ENCODE assay signal across 18 mouse cellular contexts in genomic region chr14:52235165-52235564, GRCm38 (mm10). TPM values are rescaled to one million over a fixed set of nuclear protein-coding genes. Genes with fewer than 3 reads are reported as not detected.
DNase-seq lines count a peak whose midpoint lies in the region; ATAC-seq and TF ChIP-seq lines count a peak whose summit lies in the region.
"Had no signal": no experiment of that assay in that cellular context is flagged by ENCODE, and none has a peak within 500 bp of the region (broad histone marks: within the 10 kb centered on the region; RNA-seq: fewer than 3 reads in every experiment).

No protein-coding gene starts in this region.

- peaks cover 66% of the 10 kb centered on the region for H3K36me3 ChIP-seq in thymus, adult 2 months (ENCODE audit: control insufficient read depth, insufficient read depth, low read length)
- H3K36me3 ChIP-seq in forebrain, embryonic 16.5 days (ENCODE audit: control insufficient read depth, insufficient read depth): peaks cover 51% of the 10 kb centered on the region

- 97% methylated on average over 7 of the region's 7 CpGs for WGBS in thymus, adult 2 months
- 96% methylated on average over 7 of the region's 7 CpGs for WGBS in forebrain, embryonic 16.5 days

- no peak for ATAC-seq in forebrain, embryonic 16.5 days
- ATAC-seq: forebrain, embryonic 14.5 days had no signal

- H3K27ac ChIP-seq in thymus, adult 2 months (ENCODE audit: control insufficient read depth, insufficient read depth, low read length): no peak overlapping the region
- no peak overlapping the region for H3K27ac ChIP-seq in forebrain, embryonic 16.5 days (ENCODE audit: low read length)
- H3K27ac ChIP-seq: embryonic facial prominence, embryonic 15.5 days; hindbrain, embryonic 15.5 days; limb, embryonic 10.5 days; liver, embryonic 14.5 days; midbrain, embryonic 12.5 days had no signal

- H3K27me3 ChIP-seq in thymus, adult 2 months (ENCODE audit: control insufficient read depth, insufficient read depth, low read length): no peaks in the 10 kb centered on the region
- H3K27me3 ChIP-seq in forebrain, embryonic 16.5 days (replicated peaks; ENCODE audit: control insufficient read depth, insufficient read depth, low read length): no peaks in the 10 kb centered on the region
- H3K27me3 ChIP-seq: CH12.LX; embryonic facial prominence, embryonic 15.5 days; hindbrain, embryonic 15.5 days; midbrain, embryonic 12.5 days had no signal

- TF ChIP-seq POLR2A in thymus, adult 2 months (IDR thresholded peaks at IDR 0.05; ENCODE audit: control insufficient read depth, extremely low read depth, insufficient read depth, low read length, poor library complexity): no peak

- H3K9me3 ChIP-seq in forebrain, embryonic 16.5 days (ENCODE audit: control insufficient read depth, low read length): no peaks in the 10 kb centered on the region
- H3K9me3 ChIP-seq: embryonic facial prominence, embryonic 15.5 days; hindbrain, embryonic 15.5 days; limb, embryonic 10.5 days; midbrain, embryonic 12.5 days had no signal

- H3K9ac ChIP-seq in forebrain, embryonic 16.5 days (replicated peaks; ENCODE audit: low read depth, low read length): no peak overlapping the region
- H3K9ac ChIP-seq: embryonic facial prominence, embryonic 15.5 days; hindbrain, embryonic 15.5 days; liver, embryonic 14.5 days; midbrain, embryonic 12.5 days had no signal

- H3K4me3 ChIP-seq in thymus, adult 2 months (ENCODE audit: control insufficient read depth, insufficient read depth, low read length): no peak overlapping the region
- no peak overlapping the region for H3K4me3 ChIP-seq in forebrain, embryonic 16.5 days (replicated peaks; ENCODE audit: low read length)
- H3K4me3 ChIP-seq: embryonic facial prominence, embryonic 15.5 days; hindbrain, embryonic 15.5 days; limb, embryonic 10.5 days; midbrain, embryonic 12.5 days had no signal

- no peak for TF ChIP-seq CTCF in thymus, adult 2 months (IDR thresholded peaks at IDR 0.05; ENCODE audit: borderline replicate concordance, control insufficient read depth, extremely low read depth, insufficient read depth, low read length, poor library complexity)

- no peaks in the 10 kb centered on the region for H3K4me1 ChIP-seq in thymus, adult 2 months (replicated peaks; ENCODE audit: control insufficient read depth, insufficient read depth, low read length)
- no peaks in the 10 kb centered on the region for H3K4me1 ChIP-seq in forebrain, embryonic 16.5 days (replicated peaks; ENCODE audit: control insufficient read depth, insufficient read depth, low read length)
- H3K4me1 ChIP-seq: embryonic facial prominence, embryonic 15.5 days; hindbrain, embryonic 15.5 days; limb, embryonic 10.5 days; midbrain, embryonic 12.5 days had no signal

- peak; percentile 8 for DNase-seq in Muller cell, postnatal 12 days (ENCODE audit: inconsistent ontology term)
- DNase-seq in adrenal gland, adult (ENCODE audit: inconsistent age in 2 of 2, low spot score in 1 of 2): peak; percentile 73 to 85
- peak; percentile 8 to 38 for DNase-seq in gastrocnemius, adult 8-10 months (ENCODE audit: low spot score in 2 of 2)
- peak; percentile 75 for DNase-seq in heart, postnatal 4 days
- DNase-seq in right cerebral cortex, adult 2 months (ENCODE audit: low spot score in 2 of 2): no peak
- no peak for DNase-seq in thymus, adult 2 months
- DNase-seq: kidney, adult 2 months; layer of hippocampus, postnatal 36 days; lung, postnatal 10 days; right cerebral cortex, adult 18-20 months had no signal

- H3K4me2 ChIP-seq in forebrain, embryonic 16.5 days (ENCODE audit: low read length): no peak overlapping the region
- H3K4me2 ChIP-seq: embryonic facial prominence, embryonic 15.5 days; hindbrain, embryonic 15.5 days; midbrain, embryonic 12.5 days had no signal

RNA-seq across cellular contexts. Expression of gene Chd8, which starts 22.4 kb away (rescaled TPM):
- 10 to 100 TPM; 24.5 to 42.9 (median 34.6) TPM for total RNA-seq in gastrocnemius, adult 8-10 months (2022)
- total RNA-seq in heart, postnatal 4 days (2021): 10 to 100 TPM; 73.8 to 76.4 TPM
- polyA plus RNA-seq in thymus, adult 2 months (2012; rRNA removed): 66.6 and 70.2 TPM in 2 replicates
- 37.4 and 42.4 TPM in 2 replicates for polyA plus RNA-seq in forebrain, embryonic 16.5 days (2015; fragmentation: Nextera tagmentation; extraction: Ambion mirVana)

RNA-seq across cellular contexts. Expression of gene Supt16, which starts 37.9 kb away (rescaled TPM):
- 10 to 100 TPM; 10.4 to 14.4 (median 12.3) TPM for total RNA-seq in gastrocnemius, adult 8-10 months (2022)
- total RNA-seq in heart, postnatal 4 days (2021): 10 to 100 TPM; 48.5 to 50.6 TPM
- polyA plus RNA-seq in thymus, adult 2 months (2012; rRNA removed): 19.1 and 22.8 TPM in 2 replicates
- 55.8 and 67.3 TPM in 2 replicates for polyA plus RNA-seq in forebrain, embryonic 16.5 days (2015; fragmentation: Nextera tagmentation; extraction: Ambion mirVana)

RNA-seq across cellular contexts. Expression of gene Tox4, which starts 43.8 kb away (rescaled TPM):
- total RNA-seq in gastrocnemius, adult 8-10 months (2022): 10 to 100 TPM; 53.9 to 65.3 (median 62.6) TPM
- 10 to 100 TPM; 37.4 to 39.3 TPM for total RNA-seq in heart, postnatal 4 days (2021)
- 73.5 and 96.7 TPM in 2 replicates for polyA plus RNA-seq in thymus, adult 2 months (2012; rRNA removed)
- polyA plus RNA-seq in forebrain, embryonic 16.5 days (2015; fragmentation: Nextera tagmentation; extraction: Ambion mirVana): 52.1 and 60.2 TPM in 2 replicates

RNA-seq across cellular contexts. Expression of gene Rab2b, which starts 44.2 kb away (rescaled TPM):
- total RNA-seq in gastrocnemius, adult 8-10 months (2022): 1 to 10 TPM; 2.5 to 3.7 (median 3.1) TPM
- total RNA-seq in heart, postnatal 4 days (2021): 10 to 100 TPM in 1 of 2 experiments, 1 to 10 TPM in 1; 8.9 to 10.6 TPM
- 12.8 and 15.3 TPM in 2 replicates for polyA plus RNA-seq in thymus, adult 2 months (2012; rRNA removed)
- polyA plus RNA-seq in forebrain, embryonic 16.5 days (2015; fragmentation: Nextera tagmentation; extraction: Ambion mirVana): 54.9 and 56.8 TPM in 2 replicates

Comparison
In these comparisons a context has a peak if more than half of its experiments do, and no peak if none do; other contexts are left out.
1. DNase-seq: peak in Muller cell, postnatal 12 days (single experiment), adrenal gland, adult (2 of 2), gastrocnemius, adult 8-10 months (2 of 2) and heart, postnatal 4 days (single experiment); none in right cerebral cortex, adult 2 months (0 of 2) and thymus, adult 2 months (single experiment).